Mouse (Mus musculus) spleen, adult 12 weeks (tissue): ENCODE measurements around the gene Sipa1l3.

Experiments used
- DNase-seq: peaks from one replicate; pipeline ENCODE4 v3.0.0; 2022; ENCODE audit warnings: low spot score

Sipa1l3 gene

DNA sequence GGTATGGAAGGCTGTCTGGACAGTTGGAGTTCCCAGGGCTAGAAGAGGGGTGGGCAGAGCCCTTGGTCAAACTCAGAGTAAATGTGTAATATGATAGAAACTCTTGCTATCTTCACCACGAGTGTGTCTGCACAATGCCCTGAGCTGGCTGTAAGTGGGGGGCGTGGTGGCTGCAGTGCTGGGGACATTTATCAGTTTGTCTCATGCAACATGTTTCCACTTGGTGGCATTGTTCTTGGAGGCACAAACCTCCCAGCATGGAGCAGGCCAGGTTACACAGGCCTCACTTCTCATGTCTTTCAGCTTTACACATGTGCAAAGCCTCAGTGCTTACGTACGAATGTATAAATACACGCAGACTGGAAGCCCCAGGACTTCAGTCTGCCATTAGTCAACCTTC is 146.3 kb downstream of the Sipa1l3 start:
- DNase-seq, result no peak

GRCm38 (mm10) chr7:29370031-29370430 is 148.4 kb downstream of the Sipa1l3 start:
- DNase-seq, result no peak

- no peak for DNase-seq
Measured at GRCm38 (mm10) chr7:29368004-29368320, 150.5 kb downstream of the Sipa1l3 start.

GRCm38 (mm10) chr7:29367166-29368003 is 151.1 kb downstream of the Sipa1l3 start:
- DNase-seq, result no peak

- no peak for DNase-seq
Measured at GRCm38 (mm10) chr7:29364052-29364451, 154.4 kb downstream of the Sipa1l3 start.

DNA sequence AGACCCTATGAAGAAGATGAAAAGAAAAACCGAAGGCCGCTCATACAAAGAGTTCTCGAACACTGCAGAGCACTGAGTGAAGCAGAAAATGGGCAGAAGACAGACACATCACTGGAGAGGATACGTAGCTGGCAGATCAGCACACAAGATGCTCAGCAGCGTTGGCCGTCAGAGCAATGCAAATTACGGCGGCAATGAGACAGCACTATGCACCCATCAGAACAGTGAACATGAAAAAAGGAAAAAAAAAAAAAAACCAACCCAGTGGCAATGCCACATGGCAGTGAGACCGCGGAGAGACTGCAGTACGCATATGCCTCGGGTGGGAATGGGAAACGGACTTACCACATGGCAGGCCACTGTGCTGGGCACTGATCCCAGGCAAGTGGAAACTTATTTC is 156.9 kb downstream of the Sipa1l3 start:
- DNase-seq, result no peak

DNA sequence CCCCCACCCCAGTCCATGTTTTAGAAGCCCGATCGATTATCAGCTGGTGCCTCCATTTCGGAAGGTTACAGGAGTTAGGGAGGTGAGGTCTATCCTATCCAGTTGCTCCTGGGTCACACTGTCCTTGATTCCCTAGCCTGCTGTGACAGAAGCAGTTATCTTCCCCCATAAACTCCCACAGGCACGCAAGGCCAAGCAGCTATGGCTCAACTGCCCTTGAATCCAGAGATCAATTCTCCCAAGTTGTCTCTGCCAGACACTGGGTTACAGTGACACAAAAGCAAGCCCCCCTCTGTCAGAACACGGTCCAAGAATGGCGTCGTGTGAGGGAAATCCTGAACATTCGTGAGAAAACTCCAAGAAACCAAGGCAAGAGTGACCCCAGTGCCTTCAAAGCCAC is 163.0 kb downstream of the Sipa1l3 start:
- no peak for DNase-seq

DNA sequence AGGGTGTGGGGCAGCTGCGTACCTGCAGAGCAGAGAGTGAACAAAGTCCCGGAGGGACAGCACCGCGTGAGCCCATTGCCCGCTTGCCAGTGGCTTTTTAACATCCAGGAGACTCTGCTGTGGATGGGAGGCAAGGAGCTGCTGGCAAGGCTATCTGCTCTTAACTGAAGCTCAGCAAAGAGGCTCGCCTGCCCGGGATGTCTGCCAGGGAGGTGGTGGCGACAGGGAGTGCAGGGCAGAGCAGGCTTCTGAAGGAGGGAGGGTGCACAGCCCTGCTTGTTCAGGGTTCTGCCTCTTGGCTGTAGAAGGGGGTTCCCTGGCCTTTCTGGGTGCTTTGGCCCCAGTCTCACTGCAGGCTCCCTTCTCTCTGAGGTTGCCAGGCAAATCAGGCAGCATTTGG is 164.3 kb downstream of the Sipa1l3 start:
- DNase-seq, result no peak

DNA sequence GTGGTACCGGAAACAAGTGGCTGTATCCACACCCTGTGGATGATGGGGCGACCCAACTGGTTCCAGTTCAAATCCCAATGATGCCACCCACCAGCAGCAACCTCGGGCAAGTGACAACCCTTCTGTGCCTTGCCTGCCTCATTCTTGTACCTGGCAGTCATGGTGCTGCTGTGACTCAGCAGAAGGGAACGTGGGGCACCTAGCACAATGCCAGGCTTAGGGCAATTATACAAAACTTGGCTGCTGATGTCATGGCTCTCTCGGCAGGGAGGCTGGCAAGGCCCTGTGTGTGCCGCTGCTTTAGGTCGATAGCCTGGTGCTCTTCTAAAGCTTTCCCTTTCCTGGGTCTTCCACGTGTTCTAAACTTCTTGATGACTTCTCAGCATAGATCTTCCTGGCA is 166.2 kb downstream of the Sipa1l3 start:
- DNase-seq, result no peak

GRCm38 (mm10) chr7:29350489-29350888 is 168.0 kb downstream of the Sipa1l3 start:
- DNase-seq, result no peak

DNA sequence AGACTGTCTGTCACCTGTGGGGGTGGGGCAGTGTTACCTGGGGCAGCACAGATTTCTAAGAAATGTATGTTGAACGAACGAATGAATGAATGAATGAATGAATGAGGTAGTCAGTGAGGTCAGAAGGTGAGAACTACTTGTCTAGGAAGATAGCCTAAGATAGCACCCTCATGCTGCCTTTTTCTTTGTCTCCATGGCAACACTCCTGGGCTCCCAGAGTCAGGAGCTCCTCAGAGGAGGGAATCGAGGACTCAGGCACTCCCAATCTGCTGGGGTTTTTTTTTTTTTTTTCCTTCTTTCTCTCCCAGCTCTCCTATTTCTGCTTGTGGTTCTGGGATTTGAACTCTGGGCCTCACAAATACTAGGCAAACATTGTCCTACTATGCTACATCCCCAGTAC is 172.2 kb downstream of the Sipa1l3 start:
- DNase-seq, result no peak

DNA sequence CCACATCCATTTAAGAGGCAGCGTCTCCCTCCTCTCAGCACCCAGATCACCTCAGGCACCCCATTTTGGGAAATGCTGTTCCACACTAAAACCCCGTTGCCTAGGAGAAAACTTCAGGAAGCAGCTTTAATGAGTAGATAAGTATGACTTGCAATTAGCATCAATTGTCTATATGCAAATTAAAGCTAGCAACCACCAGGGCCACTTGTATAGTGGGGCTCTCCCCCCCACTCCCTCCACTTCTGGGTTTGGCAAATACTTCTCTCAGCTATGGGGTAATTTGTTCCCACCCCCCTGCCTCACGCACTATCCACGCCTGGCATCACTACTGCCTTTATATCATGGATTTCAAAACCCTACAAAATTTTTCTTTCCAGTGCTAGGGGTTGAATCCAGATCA is 172.9 kb downstream of the Sipa1l3 start:
- no peak for DNase-seq

- no peak for DNase-seq
Measured at GRCm38 (mm10) chr7:29343746-29344145, 174.7 kb downstream of the Sipa1l3 start.

DNA sequence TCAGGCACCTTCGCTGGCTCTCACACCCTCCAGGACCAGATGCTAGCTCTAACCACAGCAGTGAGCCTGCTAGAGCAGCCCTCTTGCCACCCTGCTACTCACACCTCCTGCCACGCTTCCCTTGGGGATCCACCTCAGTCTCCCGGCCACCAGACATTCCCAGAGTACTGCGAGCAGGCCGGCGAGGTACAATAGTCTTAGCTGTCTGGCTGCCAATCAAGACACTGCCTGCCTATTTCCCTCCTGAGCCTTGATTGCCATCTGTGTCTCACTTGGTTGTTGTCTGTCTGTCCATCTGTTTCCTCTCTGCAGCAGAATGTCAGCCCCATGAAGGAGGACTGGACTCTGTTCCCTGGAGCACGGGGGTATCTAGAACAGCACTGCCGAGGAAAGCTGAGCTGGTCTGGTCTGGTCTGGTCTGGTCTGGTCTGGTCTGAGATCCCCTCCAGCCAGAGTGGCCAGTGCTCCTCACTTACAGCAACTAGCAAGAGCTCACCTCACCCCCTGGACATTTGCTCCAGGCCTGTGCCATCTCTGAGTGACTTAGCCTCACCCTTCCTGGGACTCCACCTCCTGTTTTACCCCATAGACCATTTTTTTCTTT is 175.8 kb downstream of the Sipa1l3 start:
- no peak for DNase-seq

GRCm38 (mm10) chr7:29341722-29342121 is 176.7 kb downstream of the Sipa1l3 start:
- DNase-seq, result no peak

GRCm38 (mm10) chr7:29340838-29341237 is 177.6 kb downstream of the Sipa1l3 start:
- DNase-seq, result no peak

- DNase-seq, result no peak
Measured at GRCm38 (mm10) chr7:29340247-29340646, 178.2 kb downstream of the Sipa1l3 start.

- peak; percentile 29 for DNase-seq
Measured at GRCm38 (mm10) chr7:29338984-29339679, 179.3 kb downstream of the Sipa1l3 start.

DNA sequence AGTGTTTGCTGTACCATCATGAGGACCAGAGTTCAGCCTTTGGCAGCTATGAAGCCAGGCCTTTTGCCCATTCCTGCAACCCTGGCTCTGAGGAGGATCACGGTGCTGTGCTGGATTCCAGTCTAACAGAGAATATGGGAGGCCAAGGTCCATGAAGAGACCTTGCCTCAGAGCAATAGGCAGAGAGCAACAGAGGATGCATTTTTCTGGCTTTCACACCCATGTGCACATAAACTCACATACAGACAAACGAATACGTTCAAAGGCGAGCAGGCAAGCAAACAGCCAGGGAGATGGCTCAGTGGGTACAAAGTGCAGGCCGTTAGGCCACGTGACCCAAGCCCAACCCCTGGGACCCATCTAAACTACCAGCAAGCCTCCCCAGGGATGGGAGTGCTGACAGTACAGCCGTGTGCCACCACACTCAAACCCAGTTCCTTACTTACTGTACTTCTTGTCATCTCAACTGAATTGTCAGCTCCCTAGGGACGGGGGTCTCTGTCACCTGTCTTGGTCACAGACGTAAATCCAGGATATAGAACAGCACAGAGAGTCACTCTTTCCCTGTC is 180.0 kb downstream of the Sipa1l3 start:
- DNase-seq, result peak; percentile 8

DNA sequence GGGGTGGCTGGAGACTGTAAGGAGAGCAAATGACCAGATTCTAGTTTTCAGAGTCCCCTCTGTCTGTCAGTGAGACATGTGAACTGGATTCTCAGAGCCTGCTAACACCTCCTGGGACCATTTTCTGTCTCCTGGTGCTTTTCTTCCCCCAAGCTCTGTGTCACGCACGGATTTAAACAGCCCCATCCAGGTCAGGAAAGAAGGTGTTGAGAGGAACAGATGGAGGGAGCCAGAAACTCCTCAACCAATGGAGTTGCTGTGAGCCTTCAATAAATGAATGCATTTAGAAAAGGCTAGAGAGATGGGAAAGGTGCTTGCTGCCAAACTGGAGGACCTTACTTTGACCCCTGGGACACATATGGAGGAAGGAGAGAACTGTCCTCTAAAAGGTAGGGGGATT is 180.7 kb downstream of the Sipa1l3 start:
- no peak for DNase-seq

- DNase-seq, result no peak
Measured at GRCm38 (mm10) chr7:29336795-29337319, 181.6 kb downstream of the Sipa1l3 start.

GRCm38 (mm10) chr7:29335841-29336671 is 182.4 kb downstream of the Sipa1l3 start:
- no peak for DNase-seq
